Mouse (Mus musculus) adrenal gland, postnatal 14 days (tissue): ENCODE data around the gene Dpy19l1. TPM values are rescaled to one million over a fixed set of nuclear protein-coding genes. Genes with fewer than 3 reads are reported as not detected.

Experiments
- total RNA-seq: library from RNA; stranded (reverse); gene quantifications from 2 replicates; pipeline ENCODE4 v1.2.3, GENCODE M21; 2021

Dpy19l1 gene
- total RNA-seq, 1 experiment from 2014 or later = 45.8 TPM

Other genes with a start within 250 kb of the Dpy19l1 start
- not detected in 2 replicates for gene Cypt4, start 122.1 kb upstream of the Dpy19l1 start, total RNA-seq
- gene Dpy19l2, start 193.2 kb upstream of the Dpy19l1 start, total RNA-seq = not detected in 2 replicates